Mouse (Mus musculus): ENCODE data around the gene Nfe2.
"Not testable (repeated sequence)": the region's sequence is repeated elsewhere in the genome, so short reads cannot be mapped to it uniquely, and the experiment has no call there.

The Nfe2 gene

GRCm38 (mm10) chr15:103250195-103250740, 7.9 kb downstream of the Nfe2 start:
- peak; percentile 86 for DNase-seq (ENCODE audit: low read depth)

- DNase-seq (ENCODE audit: low read depth), result not testable (repeated sequence)
Observed at GRCm38 (mm10) chr15:103249511-103249910, 8.7 kb downstream of the Nfe2 start.

- no peak for DNase-seq (ENCODE audit: low read depth)
Observed at GRCm38 (mm10) chr15:103248401-103249313, 9.5 kb downstream of the Nfe2 start.

GRCm38 (mm10) chr15:103247782-103248400, 10.3 kb downstream of the Nfe2 start:
- peak; percentile 64 for DNase-seq (ENCODE audit: low read depth)

- DNase-seq (ENCODE audit: low read depth), result peak; percentile 62
Observed at GRCm38 (mm10) chr15:103247078-103247781, 11.0 kb downstream of the Nfe2 start.

- no peak for DNase-seq (ENCODE audit: low read depth)
Observed at GRCm38 (mm10) chr15:103245616-103246015, 12.6 kb downstream of the Nfe2 start.

GRCm38 (mm10) chr15:103242885-103243284, 15.3 kb downstream of the Nfe2 start:
- no peak for DNase-seq (ENCODE audit: low read depth)

GRCm38 (mm10) chr15:103241071-103242018, 16.9 kb downstream of the Nfe2 start:
- peak; percentile 47 for DNase-seq (ENCODE audit: low read depth)

GRCm38 (mm10) chr15:103240160-103241028, 17.8 kb downstream of the Nfe2 start, which contains the start of gene Hnrnpa1:
Gene Hnrnpa1 (plus strand): TSS chr15:103240432.
- peak; percentile 100 for DNase-seq (ENCODE audit: low read depth)

- DNase-seq (ENCODE audit: low read depth), result peak; percentile 99
Observed at GRCm38 (mm10) chr15:103239685-103240159, 18.5 kb downstream of the Nfe2 start, which contains the start of gene Cbx5. Gene Cbx5 (minus strand): TSS chr15:103239816.

GRCm38 (mm10) chr15:103239130-103239684, 19.0 kb downstream of the Nfe2 start:
- DNase-seq (ENCODE audit: low read depth), result peak; percentile 99

- DNase-seq (ENCODE audit: low read depth), result no peak
Observed at GRCm38 (mm10) chr15:103237295-103237694, 20.9 kb downstream of the Nfe2 start.

- no peak for DNase-seq (ENCODE audit: low read depth)
Observed at GRCm38 (mm10) chr15:103233119-103233518, 25.1 kb downstream of the Nfe2 start.

GRCm38 (mm10) chr15:103228904-103229303, 29.3 kb downstream of the Nfe2 start:
- no peak for DNase-seq (ENCODE audit: low read depth)

- DNase-seq (ENCODE audit: low read depth), result no peak
Observed at GRCm38 (mm10) chr15:103227572-103227971, 30.6 kb downstream of the Nfe2 start.

- no peak for DNase-seq (ENCODE audit: low read depth)
Observed at GRCm38 (mm10) chr15:103227022-103227421, 31.2 kb downstream of the Nfe2 start.

- DNase-seq (ENCODE audit: low read depth), result no peak
Observed at GRCm38 (mm10) chr15:103224161-103224560, 34.0 kb downstream of the Nfe2 start.

- DNase-seq (ENCODE audit: low read depth), result peak; percentile 79
Observed at GRCm38 (mm10) chr15:103221386-103221785, 36.8 kb downstream of the Nfe2 start.

GRCm38 (mm10) chr15:103220785-103221184, 37.4 kb downstream of the Nfe2 start:
- peak; percentile 61 for DNase-seq (ENCODE audit: low read depth)

All from 416B (cell line).